ENCODE assay signal across 7 mouse cellular contexts in the genomic region with DNA sequence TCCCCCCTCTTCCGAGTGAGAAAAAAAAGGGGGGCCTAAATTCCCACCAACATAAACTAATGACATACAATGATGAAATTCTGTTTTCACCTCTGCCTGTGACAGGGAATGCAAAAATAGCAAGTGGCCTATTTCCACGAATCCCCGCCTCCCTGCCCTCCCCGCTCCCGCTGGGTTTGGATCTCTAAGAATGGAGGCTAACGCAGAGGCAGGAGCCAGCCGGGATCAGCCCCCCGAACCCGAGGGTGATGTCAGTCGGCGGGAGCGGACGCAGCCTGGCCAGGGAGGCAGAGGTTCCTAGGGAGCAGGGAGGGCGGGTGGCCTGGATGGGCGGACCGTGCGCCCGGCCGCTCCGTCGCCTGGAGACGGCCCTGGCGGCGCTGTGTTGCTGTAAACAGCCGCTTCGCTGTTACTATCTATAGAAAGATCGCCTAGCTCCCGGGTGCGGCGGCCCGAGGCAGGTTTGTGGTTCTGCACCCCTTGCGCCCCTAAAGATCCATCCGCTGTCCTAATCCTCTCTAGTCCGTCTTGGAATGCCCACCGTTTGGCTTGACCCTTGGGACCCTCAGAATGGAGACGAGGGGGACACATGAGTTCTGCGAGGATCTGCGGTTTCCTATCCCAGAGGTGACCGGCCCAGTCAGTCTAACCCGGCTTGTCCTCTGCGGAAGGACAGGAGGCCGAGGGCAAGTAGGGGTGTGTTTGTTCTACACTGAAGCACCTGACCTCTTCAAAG. TPM values are rescaled to one million over a fixed set of nuclear protein-coding genes. Genes with fewer than 3 reads are reported as not detected.
DNase-seq lines count a peak whose midpoint lies in the region; ATAC-seq lines count a peak whose summit lies in the region.

No protein-coding gene starts in this region.

- WGBS in limb, embryonic 15.5 days, result under 1% methylated on average over 42 of the region's 42 CpGs
- WGBS in midbrain, embryonic 15.5 days, result under 1% methylated on average over 42 of the region's 42 CpGs

- peaks cover 39% of the 10 kb centered on the region for H3K4me1 ChIP-seq in limb, embryonic 15.5 days
- peaks cover 40% of the 10 kb centered on the region for H3K4me1 ChIP-seq in midbrain, embryonic 15.5 days

- peak overlapping the region; percentile 64 for H3K4me3 ChIP-seq in limb, embryonic 15.5 days
- H3K4me3 ChIP-seq in midbrain, embryonic 15.5 days, result peak overlapping the region; percentile 64

- H3K36me3 ChIP-seq in limb, embryonic 15.5 days, result peaks cover 5% of the 10 kb centered on the region; the same call in 1 of the 2 replicates
- no peaks in the 10 kb centered on the region for H3K36me3 ChIP-seq in midbrain, embryonic 15.5 days (replicated peaks)

- no peaks in the 10 kb centered on the region for H3K9me3 ChIP-seq in limb, embryonic 15.5 days
- H3K9me3 ChIP-seq in midbrain, embryonic 15.5 days, result no peaks in the 10 kb centered on the region

- ATAC-seq in common myeloid progenitor, adult 5-6 weeks (replicated peaks; ENCODE audit: low read depth, poor library complexity, severe bottlenecking), result peak; percentile 8
- ATAC-seq in limb, embryonic 15.5 days (ENCODE audit: insufficient number of reproducible peaks, low FRiP score, low TSS enrichment, low read depth), result peak; percentile 42
- peak; percentile 51 for ATAC-seq in midbrain, embryonic 15.5 days (replicated peaks)

- H3K27ac ChIP-seq in limb, embryonic 15.5 days, result peak overlapping the region; percentile 94
- H3K27ac ChIP-seq in midbrain, embryonic 15.5 days, result peak overlapping the region; percentile 51

- peaks cover 23% of the 10 kb centered on the region for H3K27me3 ChIP-seq in limb, embryonic 15.5 days
- H3K27me3 ChIP-seq in midbrain, embryonic 15.5 days (replicated peaks), result peaks cover 20% of the 10 kb centered on the region

- peak overlapping the region; percentile 96 for H3K4me2 ChIP-seq in limb, embryonic 15.5 days
- peak overlapping the region; percentile 100 for H3K4me2 ChIP-seq in midbrain, embryonic 15.5 days

- DNase-seq in adrenal gland, adult 2 months, result peak; percentile 93
- DNase-seq in heart, adult 11 months, result peak; percentile 99
- DNase-seq in kidney, adult 11 months, result peak; percentile 72
- DNase-seq in spleen, adult 18-20 months, result peak; percentile 33 to 45

- H3K9ac ChIP-seq in limb, embryonic 15.5 days, result peak overlapping the region; percentile 18
- H3K9ac ChIP-seq in midbrain, embryonic 15.5 days, result peak overlapping the region; percentile 56

RNA-seq across cellular contexts. Expression of gene Fos, which starts 1.6 kb away (rescaled TPM):
- total RNA-seq in adrenal gland, adult 2 months (2021), result 10 to 100 TPM in 1 of 2 experiments, 1 to 10 TPM in 1; 3.1 to 16.7 TPM
- 3.9 and 4.9 TPM in 2 replicates for polyA plus RNA-seq in adrenal gland, adult 2 months (2012; rRNA removed)
- 421 and 492 TPM in 2 replicates for total RNA-seq in common myeloid progenitor, adult 5-6 weeks (2017)
- polyA plus RNA-seq in limb, embryonic 15.5 days (2015; fragmentation: Nextera tagmentation; extraction: Ambion mirVana), result 38.8 and 48.3 TPM in 2 replicates
- 1.4 and 1.6 TPM in 2 replicates for polyA plus RNA-seq in midbrain, embryonic 15.5 days (2015; fragmentation: Nextera tagmentation; extraction: Ambion mirVana)

Comparison
In these comparisons a context has a peak if more than half of its experiments do, and no peak if none do; other contexts are left out.
1. Peak in every context shown above with its lines: DNase-seq, ATAC-seq, H3K4me3 ChIP-seq and H3K27ac ChIP-seq.
2. DNase-seq: peak in every context shown above with its lines; median percentile 99 in heart, adult 11 months; 93 in adrenal gland, adult 2 months; 72 in kidney, adult 11 months; 39 in spleen, adult 18-20 months.